Mouse (Mus musculus) cortical plate, adult 2 months (tissue): ENCODE results near the gene Rnasel. TPM values are rescaled to one million over a fixed set of nuclear protein-coding genes. Genes with fewer than 3 reads are reported as not detected.

Experiments used
- H3K27ac ChIP-seq: fragments of 200-500 bp; 2 replicates; pipeline ENCODE4 v1.5.1; 2012; ENCODE audit warnings: low read length, control low read depth, inconsistent platforms; ENCODE audit not compliant: insufficient read depth
- H3K4me1 ChIP-seq: fragments of 200-500 bp; 2 replicates; pipeline ENCODE4 v1.6.1; 2011; ENCODE audit warnings: low read length; ENCODE audit not compliant: control insufficient read depth, insufficient read depth
- H3K4me3 ChIP-seq: fragments of 200-500 bp; 2 replicates; pipeline ENCODE4 v1.5.1; 2011; ENCODE audit warnings: mild to moderate bottlenecking, low read length, control low read depth; ENCODE audit not compliant: insufficient read depth
- CTCF ChIP-seq: fragments of 200-500 bp; IDR thresholded peaks from 2 replicates; pipeline ENCODE4 v1.5.1; 2011; ENCODE audit warnings: mild to moderate bottlenecking, control low read depth, low read length; ENCODE audit not compliant: insufficient read depth; ENCODE audit errors: extremely low read depth
- POLR2A ChIP-seq: fragments of 200-500 bp; IDR thresholded peaks from 2 replicates; pipeline ENCODE4 v1.6.1; 2011; ENCODE audit warnings: mild to moderate bottlenecking, low read length, control low read depth; ENCODE audit not compliant: insufficient read depth; ENCODE audit errors: extremely low read depth
- polyA plus RNA-seq: library from polyadenylated mRNA; depleted of rRNA; stranded (reverse); fragments of >200 nt; gene quantifications from 2 replicates; pipeline ENCODE4 v1.2.3, GENCODE M21; 2012

The Rnasel gene
- polyA plus RNA-seq, 1 experiment, result 15.0 TPM

DNA sequence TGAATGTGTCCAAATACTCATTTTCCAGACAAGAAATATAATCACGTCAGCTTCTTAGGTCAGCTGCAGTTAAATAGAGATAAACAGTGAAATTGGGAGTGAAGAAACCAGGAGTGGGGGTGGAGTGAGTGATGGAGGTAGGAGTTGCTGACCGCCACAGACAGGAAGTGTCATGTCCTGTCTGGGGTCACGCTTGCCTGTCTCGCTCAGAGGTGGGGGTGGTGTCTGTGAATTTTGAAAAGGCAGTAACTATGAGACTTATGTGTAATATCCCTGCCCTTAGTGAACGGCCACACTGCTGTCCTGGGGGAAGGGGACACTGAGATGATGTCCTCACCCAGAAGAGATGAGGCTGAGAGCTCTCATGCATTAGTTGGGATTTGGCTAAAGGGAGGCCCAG, 39.8 kb upstream of the Rnasel start:
- TF ChIP-seq CTCF (no peak), POLR2A (no peak)
- Histone ChIP-seq H3K4me1 (no peaks in the 10 kb centered on the region), H3K27ac (no peak overlapping the region)

GRCm38 (mm10) chr1:153711544-153712262, 37.5 kb upstream of the Rnasel start:
- H3K4me3 ChIP-seq, result no peak overlapping the region
- TF ChIP-seq POLR2A (no peak), CTCF (no peak)
- no peak overlapping the region for H3K27ac ChIP-seq
- H3K4me1 ChIP-seq, result no peaks in the 10 kb centered on the region

More for the DNA sequence above, 39.8 kb upstream of the Rnasel start:
- no peak overlapping the region for H3K4me3 ChIP-seq

DNA sequence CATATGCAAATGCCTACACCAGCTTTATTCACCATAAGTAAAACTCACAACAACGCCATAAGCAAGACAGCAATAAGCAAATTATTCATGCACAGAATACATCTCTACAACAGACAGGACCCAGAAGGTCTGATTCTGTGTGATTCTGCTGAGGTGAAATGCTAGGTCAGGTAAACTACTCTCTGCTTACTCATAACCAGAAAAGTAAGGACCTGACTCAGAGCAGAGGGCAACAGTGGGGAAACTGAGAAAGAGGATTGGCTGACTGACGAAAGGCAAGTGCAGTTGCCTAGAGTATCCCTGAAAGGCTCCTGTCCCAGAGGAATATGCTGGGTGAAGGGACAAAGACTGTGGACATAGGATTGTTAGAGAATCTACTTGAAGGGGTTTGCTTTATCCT, 36.6 kb upstream of the Rnasel start:
- TF ChIP-seq POLR2A, result no peak
- no peak for TF ChIP-seq CTCF
- Histone ChIP-seq H3K4me1 (peaks cover under 1% of the 10 kb centered on the region; the same call in 1 of the 2 replicates), H3K4me3 (no peak overlapping the region), H3K27ac (no peak overlapping the region)

DNA sequence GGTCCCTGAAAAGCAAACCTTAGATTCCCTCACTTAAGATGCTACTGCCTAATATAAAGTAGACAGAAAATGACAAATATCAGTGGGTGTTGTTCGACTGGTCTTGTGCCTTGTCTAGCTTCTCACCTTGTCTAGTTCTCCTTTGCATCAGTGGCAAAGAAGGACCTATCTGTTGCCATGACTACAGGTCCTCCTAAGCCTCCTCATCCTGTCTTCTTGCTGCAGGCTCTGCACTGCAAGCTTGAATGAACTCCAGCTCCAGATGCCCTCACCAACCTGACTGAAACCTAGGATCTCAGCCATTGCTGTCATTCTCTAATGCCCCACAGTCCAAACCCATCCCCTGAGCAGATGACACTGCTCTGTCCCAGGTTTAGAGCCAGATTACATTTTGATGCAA, 31.2 kb upstream of the Rnasel start:
- Histone ChIP-seq H3K4me3 (no peak overlapping the region), H3K27ac (no peak overlapping the region), H3K4me1 (peaks cover 4% of the 10 kb centered on the region)
- TF ChIP-seq CTCF (no peak), POLR2A (no peak)

- TF ChIP-seq POLR2A (no peak), CTCF (no peak)
- Histone ChIP-seq H3K27ac (no peak overlapping the region), H3K4me1 (peaks cover 4% of the 10 kb centered on the region), H3K4me3 (no peak overlapping the region)
These were observed 28.3 kb upstream of the Rnasel start for GRCm38 (mm10) chr1:153720935-153721334.

DNA sequence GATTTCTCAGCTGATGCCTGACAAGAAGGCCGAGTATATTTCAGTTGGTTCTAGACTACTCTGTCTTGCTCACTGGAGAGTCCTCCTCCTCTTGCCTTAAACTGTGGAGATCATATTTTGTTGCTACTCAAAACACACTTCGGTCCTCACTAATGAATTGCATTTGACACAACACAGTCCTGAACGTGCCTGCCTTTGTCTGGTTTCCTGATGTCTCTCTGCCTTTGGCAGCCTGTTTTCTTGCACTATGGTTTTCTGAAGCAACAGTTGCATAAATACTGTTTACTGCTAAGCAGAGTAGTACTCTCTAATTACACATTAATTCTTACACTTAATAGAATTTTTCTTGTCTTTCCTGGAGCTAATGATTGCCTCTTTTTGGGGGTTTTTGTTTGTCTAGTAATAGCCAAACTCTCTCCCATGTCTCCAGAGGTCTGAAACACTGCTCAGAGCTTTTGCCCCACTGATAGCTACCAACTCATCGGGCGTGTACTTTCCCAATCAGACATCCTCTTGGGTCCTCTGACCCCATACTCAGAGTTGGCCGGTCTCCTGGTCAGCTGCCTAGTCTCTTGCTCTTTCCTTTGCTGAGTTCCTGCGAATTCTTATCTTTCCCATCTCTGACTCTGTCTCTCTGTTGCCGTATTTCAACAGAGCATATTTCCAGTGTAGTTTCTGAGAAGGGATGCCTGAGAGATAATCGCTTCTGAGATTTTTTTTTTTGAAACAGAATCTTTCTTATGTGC, 27.5 kb upstream of the Rnasel start:
- TF ChIP-seq CTCF (no peak), POLR2A (no peak)
- H3K27ac ChIP-seq, result no peak overlapping the region
- peaks cover 4% of the 10 kb centered on the region for H3K4me1 ChIP-seq

GRCm38 (mm10) chr1:153723426-153723825, 25.8 kb upstream of the Rnasel start:
- Histone ChIP-seq H3K4me3 (no peak overlapping the region), H3K4me1 (no peaks in the 10 kb centered on the region), H3K27ac (no peak overlapping the region)
- no peak for TF ChIP-seq POLR2A
- TF ChIP-seq CTCF, result no peak

More for the DNA sequence above, 27.5 kb upstream of the Rnasel start:
- H3K4me3 ChIP-seq, result no peak overlapping the region

DNA sequence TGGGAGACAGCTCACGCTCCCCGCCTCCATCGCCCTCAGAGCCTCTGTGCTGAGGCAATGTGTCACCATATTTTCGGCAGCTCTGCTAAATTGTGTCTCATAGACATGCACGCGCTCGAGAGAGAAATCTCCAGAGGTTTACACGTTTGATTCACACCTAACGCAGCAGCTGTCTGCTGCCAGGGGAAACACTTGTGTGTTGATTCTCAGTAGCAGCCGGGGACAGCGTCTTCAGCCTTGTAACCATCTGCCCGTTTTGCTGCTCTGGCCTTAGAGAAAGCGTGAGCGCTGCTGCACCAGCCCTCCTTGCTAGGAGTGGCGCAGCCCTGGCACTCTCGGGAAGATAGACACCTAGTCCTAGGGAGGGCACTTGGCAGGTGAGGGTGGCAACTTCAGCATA, 22.6 kb upstream of the Rnasel start:
- no peak overlapping the region for H3K27ac ChIP-seq
- no peak overlapping the region for H3K4me3 ChIP-seq
- H3K4me1 ChIP-seq, result peaks cover 4% of the 10 kb centered on the region; the same call in 1 of the 2 replicates
- TF ChIP-seq CTCF (no peak), POLR2A (no peak)

GRCm38 (mm10) chr1:153729806-153730205, 19.4 kb upstream of the Rnasel start:
- TF ChIP-seq POLR2A (no peak), CTCF (no peak)
- Histone ChIP-seq H3K27ac (no peak overlapping the region), H3K4me3 (no peak overlapping the region)

More at GRCm38 (mm10) chr1:153729806-153730205, 19.4 kb upstream of the Rnasel start:
- peaks cover 8% of the 10 kb centered on the region; the same call in 1 of the 2 replicates for H3K4me1 ChIP-seq
